Mouse (Mus musculus): Measurements from ENCODE around the gene Msrb2. TPM values are rescaled to one million over a fixed set of nuclear protein-coding genes. Genes with fewer than 3 reads are reported as not detected.

The Msrb2 gene
- polyA plus RNA-seq, 1 experiment from 2014 or later, result 9.6 TPM

DNA sequence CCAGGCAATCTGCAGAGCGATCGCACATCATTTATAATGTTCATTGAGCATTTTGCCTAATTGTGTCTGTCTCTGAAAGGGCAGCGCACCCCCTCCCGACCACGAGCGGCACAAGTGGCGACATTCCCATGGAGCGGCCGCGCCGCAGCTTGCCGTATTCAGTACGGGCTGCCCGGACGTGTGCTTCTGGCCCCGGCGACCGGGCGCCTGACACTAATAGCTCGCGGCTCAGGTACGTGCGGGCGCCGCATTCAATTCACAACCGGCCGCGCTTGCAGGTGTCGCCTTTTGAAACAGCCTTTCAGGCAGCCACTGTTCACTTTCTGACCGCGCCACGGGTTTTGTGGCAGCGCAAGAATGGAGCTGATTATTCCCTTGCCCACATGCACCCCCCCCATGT lies 59.5 kb downstream of the Msrb2 start:
- Histone ChIP-seq H3K9me3 (no peaks in the 10 kb centered on the region), H3K27me3 (peaks cover 88% of the 10 kb centered on the region), H3K4me1 (replicated peaks) (peaks cover 25% of the 10 kb centered on the region), H3K9ac (no peak overlapping the region), H3K27ac (replicated peaks) (no peak overlapping the region), H3K4me3 (peak overlapping the region; percentile 28), H3K36me3 (no peaks in the 10 kb centered on the region), H3K4me2 (peak overlapping the region; percentile 49)
- under 1% methylated on average over 33 of the region's 33 CpGs for WGBS
- ATAC-seq (ENCODE audit: low FRiP score, low read depth), result 0 out of 2 replicates have a peak, but pooled peaks have one; percentile 28

DNA sequence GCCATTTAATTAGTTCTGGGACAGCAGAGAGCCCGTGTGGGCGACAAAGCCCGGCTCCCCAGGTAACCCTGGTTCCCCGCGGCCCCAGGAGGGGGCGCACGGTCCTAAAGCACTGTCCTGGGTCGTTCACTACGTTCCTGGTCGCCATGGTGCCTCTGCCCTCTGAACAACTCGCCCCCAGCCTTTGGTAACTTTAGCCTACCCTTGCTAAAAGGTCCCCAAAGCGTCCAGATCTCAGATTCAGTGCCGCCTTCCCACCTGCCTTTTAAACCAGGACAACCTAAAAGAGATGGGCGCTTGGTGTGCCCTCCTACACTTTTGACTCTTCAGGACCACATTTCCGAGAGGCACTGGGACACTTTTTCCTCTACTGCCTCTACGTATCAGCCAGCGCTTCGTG lies 59.9 kb downstream of the Msrb2 start:
- Histone ChIP-seq H3K36me3 (no peaks in the 10 kb centered on the region), H3K9ac (no peak overlapping the region), H3K4me3 (peak overlapping the region; percentile 28), H3K27me3 (peaks cover 91% of the 10 kb centered on the region), H3K4me1 (replicated peaks) (peaks cover 25% of the 10 kb centered on the region), H3K27ac (replicated peaks) (no peak overlapping the region), H3K9me3 (no peaks in the 10 kb centered on the region), H3K4me2 (peak overlapping the region; percentile 49)
- under 1% methylated on average over 18 of the region's 18 CpGs for WGBS
- ATAC-seq (ENCODE audit: low FRiP score, low read depth), result peak; percentile 47; the same call in 1 of the 2 replicates

DNA sequence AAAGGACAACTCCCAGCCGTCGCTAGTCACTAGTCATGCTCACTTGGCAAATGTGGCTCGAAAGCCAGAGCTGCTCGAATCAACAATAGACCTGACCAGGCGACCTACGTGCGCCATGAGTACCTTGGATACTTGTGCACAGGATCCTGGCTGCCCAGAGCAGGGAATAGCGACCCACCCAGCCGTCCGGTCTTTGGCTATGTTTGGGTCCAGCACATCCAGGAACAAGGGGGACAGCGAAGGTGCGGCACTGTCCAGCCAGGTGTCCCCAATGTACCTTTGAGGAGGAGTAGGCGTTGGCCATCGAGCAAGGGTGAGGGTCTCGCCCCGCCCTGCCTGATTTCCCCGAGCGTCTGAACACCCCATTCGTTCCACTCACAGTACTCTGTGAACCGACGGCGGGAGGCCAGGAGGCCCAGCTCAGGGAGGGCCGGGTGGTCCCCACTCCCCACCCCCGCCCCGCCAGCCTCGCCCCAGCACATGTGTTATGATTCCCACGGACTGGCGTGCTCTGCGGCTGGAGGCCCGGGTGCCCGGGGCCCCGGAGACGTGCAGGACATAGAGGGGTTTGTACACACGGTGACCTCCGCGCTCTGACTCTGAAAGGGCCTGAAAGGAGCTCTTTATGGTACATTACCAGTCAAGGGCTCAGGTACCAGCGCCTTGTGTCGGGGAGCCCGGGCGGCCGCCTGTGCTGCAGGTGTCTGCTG lies 60.5 kb downstream of the Msrb2 start:
- Histone ChIP-seq H3K27me3 (peaks cover 86% of the 10 kb centered on the region), H3K9ac (no peak overlapping the region), H3K9me3 (no peaks in the 10 kb centered on the region), H3K4me1 (replicated peaks) (peaks cover 25% of the 10 kb centered on the region), H3K4me3 (no peak overlapping the region; the same call in 1 of the 2 replicates), H3K4me2 (peak overlapping the region; percentile 49), H3K36me3 (no peaks in the 10 kb centered on the region), H3K27ac (replicated peaks) (no peak overlapping the region)
- ATAC-seq (ENCODE audit: low FRiP score, low read depth), result peak; percentile 63; the same call in 1 of the 2 replicates
- 2% methylated on average over 41 of the region's 41 CpGs for WGBS

DNA sequence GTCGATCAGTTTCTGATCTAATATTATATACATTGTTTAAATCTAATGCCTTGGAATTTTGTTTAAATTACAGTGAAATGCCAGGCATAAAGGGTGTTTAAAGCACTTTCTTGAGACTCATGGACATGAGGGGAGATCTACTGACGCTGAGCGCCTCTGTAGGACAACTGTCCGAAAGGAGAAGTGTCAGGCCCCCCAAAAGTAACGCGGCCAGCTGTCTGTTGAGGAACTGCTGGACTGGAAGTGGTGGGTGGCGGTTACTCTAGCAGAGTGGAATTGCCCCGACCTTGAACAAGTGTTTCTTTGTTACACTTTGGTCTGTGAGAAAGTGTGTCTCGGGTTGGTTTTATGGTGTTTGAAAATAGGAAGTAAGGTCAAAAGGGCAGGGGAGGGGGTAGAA lies 73.1 kb downstream of the Msrb2 start:
- Histone ChIP-seq H3K4me1 (replicated peaks) (peaks cover 22% of the 10 kb centered on the region), H3K4me2 (no peak overlapping the region), H3K27ac (replicated peaks) (no peak overlapping the region), H3K27me3 (peaks cover 88% of the 10 kb centered on the region), H3K9ac (no peak overlapping the region), H3K36me3 (no peaks in the 10 kb centered on the region), H3K9me3 (no peaks in the 10 kb centered on the region), H3K4me3 (no peak overlapping the region)
- 5% methylated on average over 9 of the region's 9 CpGs for WGBS
- no peak for ATAC-seq (ENCODE audit: low FRiP score, low read depth)

Other genes starting within 250 kb of the Msrb2 start
- 1.1 and 1.4 TPM in 2 replicates for gene Armc3, start 172.1 kb upstream of the Msrb2 start, polyA plus RNA-seq (2015; fragmentation: Nextera tagmentation; extraction: Ambion mirVana)
- gene Ptf1a, start 74.2 kb downstream of the Msrb2 start, polyA plus RNA-seq (2015; fragmentation: Nextera tagmentation; extraction: Ambion mirVana), result 1.4 and 2.7 TPM in 2 replicates
- gene 4921504E06Rik, start 182.5 kb downstream of the Msrb2 start, polyA plus RNA-seq (2015; fragmentation: Nextera tagmentation; extraction: Ambion mirVana), result 0.10 and 0.17 TPM in 2 replicates